Mouse (Mus musculus) hindbrain, embryonic 10.5 days (tissue): Measurements from ENCODE around the gene Ibsp. TPM values are rescaled to one million over a fixed set of nuclear protein-coding genes. Genes with fewer than 3 reads are reported as not detected.

ENCODE experiments used
- DNase-seq: peaks from one replicate; pipeline ENCODE4 v3.0.0-alpha.2; 2017; ENCODE audit warnings: low spot score
- H3K27ac ChIP-seq: fragments of 300-500 bp; sonication (generic); 2 replicates; pipeline ENCODE4 v1.5.1; 2016; ENCODE audit warnings: mild to moderate bottlenecking, moderate library complexity
- H3K27me3 ChIP-seq: fragments of 300-500 bp; sonication (generic); 2 replicates; pipeline ENCODE4 v1.6.1; 2016; ENCODE audit warnings: mild to moderate bottlenecking; ENCODE audit not compliant: poor library complexity, insufficient read depth, severe bottlenecking
- H3K36me3 ChIP-seq: fragments of 300-500 bp; sonication (generic); 2 replicates; pipeline ENCODE4 v1.6.1; 2016; ENCODE audit warnings: mild to moderate bottlenecking, moderate library complexity
- H3K4me1 ChIP-seq: fragments of 300-500 bp; sonication (generic); replicated peaks from 2 replicates; pipeline ENCODE4 v1.6.1; 2016; ENCODE audit warnings: mild to moderate bottlenecking
- H3K4me3 ChIP-seq: fragments of 300-500 bp; sonication (generic); 2 replicates; pipeline ENCODE4 v1.5.1; 2016; ENCODE audit warnings: mild to moderate bottlenecking, moderate library complexity
- H3K9me3 ChIP-seq: fragments of 300-500 bp; sonication (generic); 2 replicates; pipeline ENCODE4 v1.6.1; 2016; ENCODE audit warnings: mild to moderate bottlenecking, moderate library complexity
- WGBS: fragments of 180-500 bp; shearing (Covaris S2); methylation state at CpG from one replicate; pipeline ENCODE4 v1.1.7; 2016; 5-methylcytosine and 5-hydroxymethylcytosine counted together
- polyA plus RNA-seq: library from polyadenylated mRNA; unstranded; fragments of >200 nt; fragmentation: Nextera tagmentation; extraction: Ambion mirVana; gene quantifications from 2 replicates; pipeline ENCODE4 v1.2.1, GENCODE M21; 2016

Gene Ibsp
- polyA plus RNA-seq = 0.12 TPM in 1 of 2 replicates, not detected in the other

GRCm38 (mm10) chr5:104298994-104299393 lies at the start of gene Ibsp:
Gene Ibsp (plus strand): TSS chr5:104299171.
- WGBS = 56% methylated on average over 6 of the region's 6 CpGs
- no peaks in the 10 kb centered on the region for H3K36me3 ChIP-seq
- no peak for DNase-seq
- H3K4me3 ChIP-seq = no peak within 1 kb of the TSS
- no peak within 1 kb of the TSS for H3K27ac ChIP-seq
- H3K9me3 ChIP-seq = no peaks in the 10 kb centered on the region
- no peaks in the 10 kb centered on the region for H3K27me3 ChIP-seq
- no peaks in the 10 kb centered on the region for H3K4me1 ChIP-seq

DNA sequence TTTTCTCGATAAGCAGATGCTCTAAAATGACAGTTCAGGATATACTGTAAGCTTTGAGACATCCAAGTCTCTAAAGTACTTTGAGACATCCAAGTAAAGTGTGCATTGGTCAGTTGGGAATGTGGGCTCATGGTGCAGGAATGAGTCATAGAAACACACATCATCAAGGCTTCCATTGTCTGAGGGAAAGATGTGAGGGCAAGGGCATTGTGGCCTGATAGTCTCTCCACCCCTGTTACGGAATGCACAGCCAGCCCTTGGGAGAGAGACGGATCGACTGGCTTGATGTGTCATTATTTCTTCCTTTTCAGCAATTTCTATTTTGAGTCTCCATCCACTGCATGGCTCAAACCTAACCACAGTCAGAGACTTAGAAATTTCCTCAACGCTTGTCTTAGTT lies 47.2 kb upstream of the Ibsp start:
- H3K27me3 ChIP-seq = no peaks in the 10 kb centered on the region
- H3K36me3 ChIP-seq = no peaks in the 10 kb centered on the region
- H3K4me1 ChIP-seq = peaks cover 3% of the 10 kb centered on the region; the same call in 1 of the 2 replicates
- H3K27ac ChIP-seq = no peak overlapping the region
- no peak for DNase-seq
- H3K4me3 ChIP-seq = no peak overlapping the region
- no peaks in the 10 kb centered on the region for H3K9me3 ChIP-seq
- 86% methylated on average over 5 of the region's 5 CpGs for WGBS

- 68% methylated on average over 3 of the region's 3 CpGs for WGBS
- Histone ChIP-seq H3K4me3 (no peak overlapping the region), H3K27ac (no peak overlapping the region), H3K27me3 (no peaks in the 10 kb centered on the region), H3K9me3 (no peaks in the 10 kb centered on the region), H3K4me1 (peaks cover 3% of the 10 kb centered on the region; the same call in 1 of the 2 replicates), H3K36me3 (no peaks in the 10 kb centered on the region)
- no peak for DNase-seq
Measured at GRCm38 (mm10) chr5:104256585-104256984, 42.4 kb upstream of the Ibsp start.

DNA sequence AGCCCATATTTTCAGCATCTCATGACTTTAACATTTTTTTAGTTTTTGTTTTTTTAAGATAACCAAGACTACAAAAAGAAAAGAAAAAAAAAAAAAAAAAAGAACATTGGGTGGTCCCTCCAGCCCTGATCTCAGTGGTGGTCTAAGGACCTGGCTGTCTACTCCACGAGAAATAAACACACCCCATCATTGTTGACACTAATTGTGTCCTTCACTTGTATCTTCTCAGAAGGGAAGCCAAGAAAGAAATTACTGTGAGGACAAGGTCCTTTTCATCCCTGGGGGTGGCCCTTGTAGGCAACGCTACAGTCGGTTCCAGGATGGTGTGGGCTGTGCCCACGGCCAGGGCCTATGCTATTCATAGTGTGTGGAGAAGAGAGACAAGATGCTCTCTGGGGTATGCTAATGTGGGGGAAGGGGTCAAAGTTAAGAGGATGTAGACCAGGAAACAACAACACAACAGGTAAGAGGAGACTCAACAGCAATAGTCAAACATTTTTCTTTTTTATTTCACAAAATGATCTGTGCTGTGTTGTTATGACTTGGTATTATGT lies 37.0 kb upstream of the Ibsp start:
- WGBS = 81% methylated on average over 4 of the region's 4 CpGs

GRCm38 (mm10) chr5:104263014-104263776 lies 35.8 kb upstream of the Ibsp start:
- no peaks in the 10 kb centered on the region for H3K4me1 ChIP-seq
- H3K27me3 ChIP-seq = no peaks in the 10 kb centered on the region
- DNase-seq = no peak
- no peaks in the 10 kb centered on the region for H3K36me3 ChIP-seq
- no peaks in the 10 kb centered on the region for H3K9me3 ChIP-seq
- H3K4me3 ChIP-seq = no peak overlapping the region
- WGBS = 85% methylated on average over 13 of the region's 13 CpGs
- H3K27ac ChIP-seq = no peak overlapping the region

More for the DNA sequence above, 37.0 kb upstream of the Ibsp start:
- no peaks in the 10 kb centered on the region for H3K36me3 ChIP-seq
- no peaks in the 10 kb centered on the region for H3K9me3 ChIP-seq
- H3K27ac ChIP-seq = no peak overlapping the region
- H3K27me3 ChIP-seq = no peaks in the 10 kb centered on the region
- H3K4me3 ChIP-seq = no peak overlapping the region
- no peak for DNase-seq
- no peaks in the 10 kb centered on the region for H3K4me1 ChIP-seq

DNA sequence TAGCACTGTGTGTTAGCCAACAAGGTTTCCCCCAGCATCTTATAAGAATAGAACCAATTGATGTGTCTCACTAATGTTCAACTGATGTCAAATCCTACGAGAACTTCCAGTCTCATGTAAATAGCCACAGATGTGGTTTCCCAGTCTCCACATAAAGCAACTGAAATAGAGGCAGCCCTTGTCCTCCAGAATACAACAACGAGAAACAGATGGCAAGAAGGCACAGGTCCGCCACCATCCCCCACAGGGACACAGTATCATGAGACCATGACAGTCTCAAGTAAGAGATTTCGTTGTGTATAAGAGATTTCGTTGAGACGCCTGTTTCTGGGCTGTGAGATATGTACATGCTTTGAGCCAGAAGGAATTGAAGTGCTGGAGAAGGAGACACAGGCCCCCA lies 4.8 kb upstream of the Ibsp start:
- Histone ChIP-seq H3K27me3 (no peaks in the 10 kb centered on the region), H3K9me3 (no peaks in the 10 kb centered on the region), H3K27ac (no peak overlapping the region), H3K4me1 (no peaks in the 10 kb centered on the region), H3K4me3 (no peak overlapping the region), H3K36me3 (no peaks in the 10 kb centered on the region)
- 71% methylated on average over 6 of the region's 6 CpGs for WGBS
- no peak for DNase-seq

- H3K4me1 ChIP-seq = no peaks in the 10 kb centered on the region
- no peaks in the 10 kb centered on the region for H3K27me3 ChIP-seq
- no peak for DNase-seq
- 76% methylated on average over 1 of the region's 1 CpGs for WGBS
- no peak overlapping the region for H3K27ac ChIP-seq
- no peaks in the 10 kb centered on the region for H3K36me3 ChIP-seq
- no peaks in the 10 kb centered on the region for H3K9me3 ChIP-seq
- H3K4me3 ChIP-seq = no peak overlapping the region
Measured at GRCm38 (mm10) chr5:104314073-104314472, 15.1 kb downstream of the Ibsp start.

DNA sequence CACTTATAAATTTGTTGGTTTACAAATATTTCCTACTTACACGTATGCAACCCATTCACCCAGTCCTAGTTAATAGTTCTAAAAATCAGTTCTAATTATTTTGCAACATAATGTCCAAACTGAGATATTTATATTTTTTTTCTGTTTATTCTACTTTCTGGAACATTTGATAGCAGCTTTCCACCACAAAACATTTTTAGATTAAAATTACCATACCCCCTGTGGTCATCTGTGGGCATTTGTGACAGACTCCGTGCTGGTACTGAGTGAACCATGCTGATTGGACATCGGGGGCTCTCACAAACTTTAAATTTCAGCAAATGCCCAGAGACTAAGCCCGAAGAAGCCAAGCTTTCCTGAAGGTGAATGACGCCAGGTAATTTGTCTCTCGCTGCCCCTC lies 26.1 kb downstream of the Ibsp start, which contains the start of gene Mepe:
Mepe (plus strand) TSS at position 301 of the 400 bp plus-strand sequence.
- H3K27me3 ChIP-seq = no peaks in the 10 kb centered on the region
- H3K4me1 ChIP-seq = no peaks in the 10 kb centered on the region
- no peak within 1 kb of the TSS for H3K4me3 ChIP-seq
- 90% methylated on average over 6 of the region's 6 CpGs for WGBS
- H3K9me3 ChIP-seq = no peaks in the 10 kb centered on the region
- no peak for DNase-seq
- no peak within 1 kb of the TSS for H3K27ac ChIP-seq
- H3K36me3 ChIP-seq = no peaks in the 10 kb centered on the region

DNA sequence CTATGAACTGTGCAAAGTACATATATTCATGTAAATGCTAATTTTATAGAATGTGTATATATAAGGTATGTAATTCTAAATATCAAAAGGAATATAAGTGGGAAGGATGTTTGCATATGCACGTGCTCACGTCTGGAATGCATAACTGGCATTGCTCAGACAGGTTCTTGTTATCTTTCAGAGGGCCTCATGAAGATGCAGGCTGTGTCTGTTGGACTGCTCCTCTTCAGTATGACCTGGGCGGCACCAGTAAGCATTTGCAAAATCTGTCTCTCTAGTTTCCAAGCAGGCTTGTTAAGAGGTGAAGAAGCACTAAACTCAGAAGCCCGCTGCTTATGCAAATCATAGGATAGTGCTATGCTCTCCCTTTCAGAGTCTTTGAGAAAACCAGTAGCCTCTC lies 27.9 kb downstream of the Ibsp start:
- H3K4me1 ChIP-seq = 0 out of 2 replicates have a peak, but pooled peaks cover 2% of the 10 kb centered on the region
- 82% methylated on average over 4 of the region's 4 CpGs for WGBS
- no peak for DNase-seq
- H3K36me3 ChIP-seq = no peaks in the 10 kb centered on the region
- H3K9me3 ChIP-seq = peaks cover 3% of the 10 kb centered on the region; the same call in 1 of the 2 replicates
- 0 out of 2 replicates have a peak, but pooled peaks cover 7% of the 10 kb centered on the region for H3K27me3 ChIP-seq
- H3K4me3 ChIP-seq = no peak overlapping the region
- H3K27ac ChIP-seq = no peak overlapping the region

- Histone ChIP-seq H3K36me3 (no peaks in the 10 kb centered on the region), H3K9me3 (peaks cover 3% of the 10 kb centered on the region; the same call in 1 of the 2 replicates), H3K4me1 (0 out of 2 replicates have a peak, but pooled peaks cover 2% of the 10 kb centered on the region), H3K4me3 (no peak overlapping the region), H3K27me3 (0 out of 2 replicates have a peak, but pooled peaks cover 7% of the 10 kb centered on the region), H3K27ac (no peak overlapping the region)
- no peak for DNase-seq
- WGBS = 85% methylated on average over 8 of the region's 8 CpGs
Measured at GRCm38 (mm10) chr5:104327389-104327788, 28.4 kb downstream of the Ibsp start.

- Histone ChIP-seq H3K4me1 (0 out of 2 replicates have a peak, but pooled peaks cover 2% of the 10 kb centered on the region), H3K36me3 (no peaks in the 10 kb centered on the region), H3K4me3 (no peak overlapping the region), H3K9me3 (peaks cover 3% of the 10 kb centered on the region; the same call in 1 of the 2 replicates), H3K27ac (no peak overlapping the region), H3K27me3 (0 out of 2 replicates have a peak, but pooled peaks cover 7% of the 10 kb centered on the region)
- DNase-seq = no peak
Measured at GRCm38 (mm10) chr5:104327876-104328275, 28.9 kb downstream of the Ibsp start.

DNA sequence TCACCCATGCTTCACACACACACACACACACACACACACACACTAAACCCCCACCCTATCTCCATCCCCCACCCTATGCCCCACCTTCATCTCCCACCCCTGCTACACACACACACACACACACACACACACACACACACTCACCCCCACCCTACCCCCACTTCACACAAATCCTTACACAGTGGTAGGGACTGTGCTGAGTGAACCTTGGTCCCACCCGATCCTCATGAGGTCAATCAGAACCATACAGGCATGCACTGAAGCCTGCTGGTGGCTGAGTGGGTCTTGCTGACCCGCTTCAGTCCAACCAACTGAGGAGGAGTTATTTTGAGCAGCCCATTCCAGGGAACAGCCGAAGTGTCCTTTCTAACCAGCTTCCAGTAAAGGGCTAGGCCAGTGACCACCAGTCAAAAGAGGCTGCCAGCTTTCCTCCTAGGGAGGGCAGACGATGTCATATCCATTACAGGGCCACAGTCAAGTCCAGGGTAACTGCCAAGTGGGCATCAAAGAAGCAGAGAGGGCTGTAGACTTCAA lies 29.4 kb downstream of the Ibsp start:
- H3K9me3 ChIP-seq = peaks cover 3% of the 10 kb centered on the region; the same call in 1 of the 2 replicates
- H3K27me3 ChIP-seq = 0 out of 2 replicates have a peak, but pooled peaks cover 7% of the 10 kb centered on the region
- H3K36me3 ChIP-seq = no peaks in the 10 kb centered on the region
- H3K4me1 ChIP-seq = 0 out of 2 replicates have a peak, but pooled peaks cover 2% of the 10 kb centered on the region
- H3K27ac ChIP-seq = no peak overlapping the region
- DNase-seq = no peak
- WGBS = 85% methylated on average over 4 of the region's 4 CpGs
- no peak overlapping the region for H3K4me3 ChIP-seq

DNA sequence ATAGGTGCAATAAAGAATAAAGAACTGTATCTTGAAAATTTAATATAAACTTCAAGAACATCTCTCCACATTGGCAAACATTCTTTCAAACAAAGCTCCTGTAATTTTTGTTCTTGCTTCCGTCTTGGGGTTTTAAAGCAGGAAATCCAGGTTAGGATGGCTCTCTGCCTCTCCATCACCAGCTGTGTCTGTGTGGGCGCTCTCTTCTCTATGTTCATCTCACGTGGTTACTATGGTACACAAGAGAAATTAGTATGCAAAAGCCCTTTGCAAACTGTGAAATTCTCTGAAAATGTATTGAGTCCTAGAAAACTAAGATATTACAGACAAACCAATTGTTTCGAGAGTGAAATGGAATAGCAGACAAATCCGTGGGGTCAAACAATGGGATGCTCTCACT lies 30.4 kb downstream of the Ibsp start:
- H3K9me3 ChIP-seq = peaks cover 3% of the 10 kb centered on the region; the same call in 1 of the 2 replicates
- 81% methylated on average over 5 of the region's 5 CpGs for WGBS

More for the DNA sequence above, 30.4 kb downstream of the Ibsp start:
- Histone ChIP-seq H3K4me3 (no peak overlapping the region), H3K27ac (no peak overlapping the region), H3K36me3 (no peaks in the 10 kb centered on the region), H3K27me3 (0 out of 2 replicates have a peak, but pooled peaks cover 7% of the 10 kb centered on the region), H3K4me1 (0 out of 2 replicates have a peak, but pooled peaks cover 2% of the 10 kb centered on the region)
- DNase-seq = no peak
